8 mouse cellular contexts compared by ENCODE assay signal in the genomic region with DNA sequence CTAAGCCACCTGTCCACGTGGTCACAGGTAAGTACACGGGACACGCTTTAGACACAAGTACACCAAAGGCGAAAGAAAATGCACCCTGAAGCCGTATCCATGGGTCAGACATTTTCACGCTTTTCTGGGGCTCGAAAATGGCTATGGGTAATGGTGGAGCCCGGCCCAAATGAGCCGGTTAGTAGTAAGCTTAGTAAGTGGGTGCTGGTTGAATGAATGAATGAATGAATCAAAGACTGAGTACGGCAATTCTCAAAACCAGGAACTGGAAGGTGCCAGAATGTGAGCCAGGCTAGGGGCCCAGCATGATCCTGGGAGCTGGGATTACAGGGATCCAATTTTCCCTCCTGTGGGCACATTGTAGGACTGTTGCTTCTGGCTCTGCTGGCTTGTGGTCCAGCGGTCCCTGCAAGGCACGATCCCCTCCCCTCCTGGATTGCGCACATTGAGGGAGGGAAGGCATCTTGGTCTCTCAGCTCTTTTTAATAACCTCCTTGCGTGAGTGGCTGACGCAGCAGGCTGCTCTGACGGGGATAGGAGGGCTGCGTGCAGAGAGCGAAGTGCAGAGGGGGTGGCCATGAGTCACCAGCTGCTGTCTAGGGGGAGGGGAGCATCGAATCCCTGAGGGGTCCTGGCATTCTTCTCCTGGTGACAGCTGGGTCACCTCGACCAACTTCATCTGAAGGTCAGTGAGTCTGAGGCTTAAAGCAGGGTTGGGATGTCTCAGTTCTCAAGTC. TPM values are rescaled to one million over a fixed set of nuclear protein-coding genes. Genes with fewer than 3 reads are reported as not detected.
A peak's percentile ranks its signal among the peaks of the same experiment; 100 is the strongest.
DNase-seq lines count a peak whose midpoint lies in the region; ATAC-seq and TF ChIP-seq lines count a peak whose summit lies in the region.

A gene (plus strand): TSS at position 594 of the 737 bp plus-strand sequence.

- no peak for DNase-seq in layer of hippocampus, adult 2 months (ENCODE audit: low spot score in 2 of 2)
- DNase-seq in layer of hippocampus, adult 11-12 months (ENCODE audit: low spot score): no peak
- DNase-seq in forebrain, postnatal 0 days: peak; percentile 74
- peak; percentile 54 for DNase-seq in hindbrain, embryonic 10.5 days (ENCODE audit: low spot score)
- no peak for DNase-seq in layer of hippocampus, postnatal 14 days (ENCODE audit: low spot score in 2 of 2)
- DNase-seq in thymus, postnatal 25 days: peak; percentile 14

- 13% methylated on average over 20 of the region's 20 CpGs for WGBS in forebrain, postnatal 0 days
- WGBS in hindbrain, embryonic 10.5 days: 16% methylated on average over 20 of the region's 20 CpGs

- H3K9me3 ChIP-seq in forebrain, postnatal 0 days (ENCODE audit: low read length): no peaks in the 10 kb centered on the region
- H3K9me3 ChIP-seq in hindbrain, embryonic 10.5 days: no peaks in the 10 kb centered on the region

- no peaks in the 10 kb centered on the region for H3K27me3 ChIP-seq in forebrain, postnatal 0 days (ENCODE audit: insufficient read depth, low read length)
- H3K27me3 ChIP-seq in hindbrain, embryonic 10.5 days (ENCODE audit: insufficient read depth, poor library complexity, severe bottlenecking): peaks cover 8% of the 10 kb centered on the region

- H3K4me1 ChIP-seq in bone marrow macrophage, adult 2 months (ENCODE audit: control insufficient read depth, insufficient read depth, low read length): peaks cover 45% of the 10 kb centered on the region
- peaks cover 30% of the 10 kb centered on the region for H3K4me1 ChIP-seq in forebrain, postnatal 0 days (ENCODE audit: insufficient read depth)
- H3K4me1 ChIP-seq in hindbrain, embryonic 10.5 days (replicated peaks): peaks cover 87% of the 10 kb centered on the region

- no peak for TF ChIP-seq POLR2A in bone marrow macrophage, adult 2 months (IDR thresholded peaks at IDR 0.05; ENCODE audit: borderline replicate concordance, low read depth, low read length)

- peak; percentile 24 for ATAC-seq in forebrain, postnatal 0 days
- ATAC-seq in megakaryocyte progenitor cell, adult 5-6 weeks (replicated peaks; ENCODE audit: poor library complexity): no peak

- 0 out of 2 replicates have a peak, but pooled peaks have one; percentile 44 for TF ChIP-seq CTCF in layer of hippocampus, adult 2 months (conservative IDR thresholded peaks at IDR 0.05)
- TF ChIP-seq CTCF in bone marrow macrophage, adult 2 months (IDR thresholded peaks at IDR 0.05; ENCODE audit: low read depth, low read length): no peak
- TF ChIP-seq CTCF in forebrain, postnatal 0 days (IDR thresholded peaks at IDR 0.05; ENCODE audit: low read depth): no peak

- H3K27ac ChIP-seq in layer of hippocampus, adult 2 months: peak within 1 kb of the TSS; percentile 85
- peak within 1 kb of the TSS; percentile 71 for H3K27ac ChIP-seq in bone marrow macrophage, adult 2 months (ENCODE audit: insufficient read depth, low read depth, low read length)
- H3K27ac ChIP-seq in forebrain, postnatal 0 days (ENCODE audit: low read depth, low read length): peak within 1 kb of the TSS; percentile 82
- peak within 1 kb of the TSS; percentile 100 for H3K27ac ChIP-seq in hindbrain, embryonic 10.5 days

- H3K9ac ChIP-seq in forebrain, postnatal 0 days: peak within 1 kb of the TSS; percentile 65

- peak within 1 kb of the TSS; percentile 83 for H3K4me2 ChIP-seq in forebrain, postnatal 0 days (ENCODE audit: low read depth)

- peaks cover 9% of the 10 kb centered on the region for H3K36me3 ChIP-seq in forebrain, postnatal 0 days (ENCODE audit: insufficient read depth)
- peaks cover 17% of the 10 kb centered on the region for H3K36me3 ChIP-seq in hindbrain, embryonic 10.5 days

- peak within 1 kb of the TSS; percentile 61 for H3K4me3 ChIP-seq in layer of hippocampus, adult 2 months
- peak within 1 kb of the TSS; percentile 65 for H3K4me3 ChIP-seq in bone marrow macrophage, adult 2 months (ENCODE audit: insufficient read depth, low read length)
- peak within 1 kb of the TSS; percentile 42 for H3K4me3 ChIP-seq in forebrain, postnatal 0 days (ENCODE audit: low read depth, low read length)
- H3K4me3 ChIP-seq in hindbrain, embryonic 10.5 days: peak within 1 kb of the TSS; percentile 93

RNA-seq across cellular contexts. Expression of the gene that starts here (rescaled TPM):
- total RNA-seq in layer of hippocampus, adult 2 months (2021): 100 to 1,000 TPM in 1 of 2 experiments, 10 to 100 TPM in 1; 88.3 to 103 TPM
- 48.0 and 49.8 TPM in 2 replicates for polyA plus RNA-seq in bone marrow macrophage, adult 2 months (2012; ENCODE audit: insufficient read depth, insufficient read length, missing spikeins)
- 345 and 424 TPM in 2 replicates for total RNA-seq in forebrain, postnatal 0 days (2014; rRNA removed)
- polyA plus RNA-seq in forebrain, postnatal 0 days (2015; fragmentation: Nextera tagmentation; extraction: Ambion mirVana): 834 and 838 TPM in 2 replicates
- 95.3 and 153 TPM in 2 replicates for polyA plus RNA-seq in hindbrain, embryonic 10.5 days (2016; fragmentation: Nextera tagmentation; extraction: Ambion mirVana)
- 100 to 1,000 TPM in 1 of 2 experiments, 10 to 100 TPM in 1; 93.5 to 126 TPM for total RNA-seq in layer of hippocampus, postnatal 14 days (2021)
- 16.1 and 18.4 TPM in 2 replicates for total RNA-seq in megakaryocyte progenitor cell, adult 5-6 weeks (2015)
- total RNA-seq in megakaryocyte progenitor cell, adult 5-6 weeks (2017): 35.4 and 60.4 TPM in 2 replicates

Comparison
In these comparisons a context has a peak if more than half of its experiments do, and no peak if none do; other contexts are left out.
1. DNase-seq: peak in forebrain, postnatal 0 days (single experiment), hindbrain, embryonic 10.5 days (single experiment) and thymus, postnatal 25 days (single experiment); none in layer of hippocampus, adult 2 months (0 of 2), layer of hippocampus, adult 11-12 months (single experiment) and layer of hippocampus, postnatal 14 days (0 of 2).
2. H3K4me3 ChIP-seq: peak in every context shown above with its lines; median percentile 93 in hindbrain, embryonic 10.5 days; 65 in bone marrow macrophage, adult 2 months; 61 in layer of hippocampus, adult 2 months; 42 in forebrain, postnatal 0 days.
3. Peak in every context shown above with its lines, with median percentiles within 50 percentile points of each other: H3K27ac ChIP-seq.